Mouse (Mus musculus): ENCODE results near the gene Dnaaf1. TPM values are rescaled to one million over a fixed set of nuclear protein-coding genes. Genes with fewer than 3 reads are reported as not detected.

The Dnaaf1 gene
- polyA plus RNA-seq, 1 experiment: 5.3 TPM

DNA sequence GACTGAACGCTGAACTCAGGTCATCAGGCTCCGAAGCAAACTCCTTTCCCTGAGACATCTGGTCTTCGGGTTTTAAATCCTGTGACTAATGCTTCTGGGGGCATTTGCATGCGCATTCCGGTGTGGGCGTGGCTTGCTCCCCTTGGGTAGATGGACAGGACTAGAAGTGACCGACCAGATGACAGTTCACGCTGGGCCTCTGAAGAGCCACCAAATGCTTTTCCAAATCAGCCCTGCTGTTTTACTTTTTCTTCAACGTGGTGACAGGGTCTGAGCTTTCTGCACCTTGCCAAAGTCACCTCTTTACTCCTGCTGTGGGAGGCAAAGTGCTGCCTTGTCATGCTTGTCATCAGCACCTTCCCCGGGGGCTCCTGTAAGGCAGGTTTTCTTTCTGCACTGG lies 13.8 kb downstream of the Dnaaf1 start:
- H3K4me1 ChIP-seq (ENCODE audit: control insufficient read depth, insufficient read depth, low read length): peaks cover 3% of the 10 kb centered on the region
- 32% methylated on average over 10 of the region's 10 CpGs for WGBS
- no peak overlapping the region for H3K4me3 ChIP-seq (replicated peaks; ENCODE audit: extremely low read depth, low read depth, low read length)
- DNase-seq: no peak
- TF ChIP-seq CTCF (IDR thresholded peaks at IDR 0.05; ENCODE audit: insufficient read depth, low read length) (no peak), POLR2A (IDR thresholded peaks at IDR 0.05; ENCODE audit: borderline replicate concordance, extremely low read depth, low read depth, low read length) (no peak)

DNA sequence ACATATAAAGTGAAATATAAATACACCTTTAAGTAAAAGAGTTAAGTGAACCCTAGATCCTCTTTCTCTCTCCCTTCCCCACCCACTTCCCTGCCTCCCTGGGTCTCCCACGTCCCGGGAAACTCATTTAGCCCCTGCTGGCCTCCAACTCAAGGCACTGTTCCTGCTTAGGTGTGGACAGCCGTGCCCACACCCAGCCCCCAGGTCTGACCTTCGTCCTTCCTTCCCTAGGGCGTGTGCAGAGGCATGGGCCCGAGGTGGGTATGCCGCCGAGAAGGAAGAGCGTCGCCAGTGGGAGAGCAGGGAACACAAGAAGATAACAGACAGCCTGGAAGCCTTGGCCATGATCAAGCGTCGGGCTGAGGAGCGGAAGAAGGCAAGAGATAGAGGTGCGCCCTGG lies 15.3 kb downstream of the Dnaaf1 start:
- DNase-seq: no peak
- TF ChIP-seq POLR2A (IDR thresholded peaks at IDR 0.05; ENCODE audit: borderline replicate concordance, extremely low read depth, low read depth, low read length) (no peak), CTCF (IDR thresholded peaks at IDR 0.05; ENCODE audit: insufficient read depth, low read length) (no peak)
- Histone ChIP-seq H3K4me1 (ENCODE audit: control insufficient read depth, insufficient read depth, low read length) (peaks cover 3% of the 10 kb centered on the region), H3K4me3 (replicated peaks; ENCODE audit: extremely low read depth, low read depth, low read length) (no peak overlapping the region)
- 65% methylated on average over 14 of the region's 14 CpGs for WGBS

DNA sequence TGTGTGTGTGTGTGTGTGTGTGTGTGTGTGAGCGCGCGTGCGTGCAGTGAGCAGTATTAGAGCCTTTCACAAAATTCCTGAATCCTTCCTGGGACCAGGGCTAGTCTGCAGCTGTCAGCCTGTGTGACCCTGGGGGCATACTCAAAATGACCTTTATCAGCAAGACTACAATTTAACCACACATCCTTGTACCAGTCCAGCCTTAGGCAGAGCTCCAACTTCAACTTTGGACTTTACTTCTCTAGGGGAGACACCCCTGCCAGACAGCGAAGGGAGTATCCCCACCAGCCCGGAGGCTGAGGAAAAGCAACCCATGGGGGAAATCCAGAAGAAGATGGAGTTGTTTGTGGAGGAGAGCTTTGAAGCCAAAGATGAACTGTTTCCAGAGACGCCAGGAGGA lies 16.4 kb downstream of the Dnaaf1 start:
- no peak overlapping the region for H3K4me3 ChIP-seq (replicated peaks; ENCODE audit: extremely low read depth, low read depth, low read length)

DNA sequence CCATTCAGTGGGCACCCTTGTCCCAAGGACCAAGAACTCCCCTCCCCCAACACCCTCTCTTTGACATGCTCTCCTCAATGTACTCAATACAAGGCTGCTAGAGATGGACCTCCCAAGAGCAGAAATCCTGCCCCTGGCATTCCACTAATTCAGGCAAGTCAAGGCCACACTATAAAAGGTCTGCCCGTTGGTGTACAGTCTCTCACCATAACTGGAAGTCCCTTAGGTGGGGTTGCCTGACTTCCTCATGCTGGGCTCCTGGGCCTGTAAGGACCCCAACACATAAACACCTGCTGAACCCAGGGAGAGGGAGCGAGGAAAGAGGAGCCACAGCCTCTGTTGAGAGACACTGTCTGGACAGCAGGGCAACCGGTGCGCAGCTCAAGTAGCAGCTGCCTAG lies 28.7 kb downstream of the Dnaaf1 start:
- 87% methylated on average over 4 of the region's 4 CpGs for WGBS
- no peak for DNase-seq
- Histone ChIP-seq H3K4me3 (replicated peaks; ENCODE audit: extremely low read depth, low read depth, low read length) (no peak overlapping the region), H3K4me1 (ENCODE audit: control insufficient read depth, insufficient read depth, low read length) (no peaks in the 10 kb centered on the region)
- TF ChIP-seq POLR2A (IDR thresholded peaks at IDR 0.05; ENCODE audit: borderline replicate concordance, extremely low read depth, low read depth, low read length) (no peak), CTCF (IDR thresholded peaks at IDR 0.05; ENCODE audit: insufficient read depth, low read length) (no peak)

More for the DNA sequence above, 16.4 kb downstream of the Dnaaf1 start:
- 91% methylated on average over 7 of the region's 7 CpGs for WGBS
- TF ChIP-seq CTCF (IDR thresholded peaks at IDR 0.05; ENCODE audit: insufficient read depth, low read length) (no peak), POLR2A (IDR thresholded peaks at IDR 0.05; ENCODE audit: borderline replicate concordance, extremely low read depth, low read depth, low read length) (no peak)
- H3K4me1 ChIP-seq (ENCODE audit: control insufficient read depth, insufficient read depth, low read length): no peaks in the 10 kb centered on the region
- DNase-seq: no peak

DNA sequence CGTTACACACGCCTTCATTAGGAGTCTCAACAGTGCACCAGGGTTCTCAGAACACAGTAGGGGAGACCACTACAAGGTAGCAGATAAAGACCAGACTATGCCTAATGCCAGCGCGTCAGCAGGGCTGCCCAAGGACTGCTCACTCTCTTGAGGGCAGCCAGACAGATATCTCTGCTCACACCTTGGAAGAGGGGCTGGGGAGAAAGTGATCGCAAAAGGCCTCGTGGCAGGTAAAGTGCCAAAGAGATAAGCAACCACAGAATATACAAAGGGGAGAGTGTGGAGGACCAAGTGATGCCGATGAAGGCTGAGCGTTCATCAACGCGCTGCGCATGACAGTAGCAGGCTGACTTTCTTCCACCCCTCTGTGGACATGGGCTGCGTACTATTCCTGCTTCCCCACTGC lies 29.4 kb downstream of the Dnaaf1 start:
- TF ChIP-seq CTCF (IDR thresholded peaks at IDR 0.05; ENCODE audit: insufficient read depth, low read length): no peak
- no peak for TF ChIP-seq POLR2A (IDR thresholded peaks at IDR 0.05; ENCODE audit: borderline replicate concordance, extremely low read depth, low read depth, low read length)
- no peaks in the 10 kb centered on the region for H3K4me1 ChIP-seq (ENCODE audit: control insufficient read depth, insufficient read depth, low read length)
- H3K4me3 ChIP-seq (replicated peaks; ENCODE audit: extremely low read depth, low read depth, low read length): peak overlapping the region; percentile 56
- whole genome bisulfite sequencing: 24% methylated on average over 12 of the region's 12 CpGs
- DNase-seq: no peak

DNA sequence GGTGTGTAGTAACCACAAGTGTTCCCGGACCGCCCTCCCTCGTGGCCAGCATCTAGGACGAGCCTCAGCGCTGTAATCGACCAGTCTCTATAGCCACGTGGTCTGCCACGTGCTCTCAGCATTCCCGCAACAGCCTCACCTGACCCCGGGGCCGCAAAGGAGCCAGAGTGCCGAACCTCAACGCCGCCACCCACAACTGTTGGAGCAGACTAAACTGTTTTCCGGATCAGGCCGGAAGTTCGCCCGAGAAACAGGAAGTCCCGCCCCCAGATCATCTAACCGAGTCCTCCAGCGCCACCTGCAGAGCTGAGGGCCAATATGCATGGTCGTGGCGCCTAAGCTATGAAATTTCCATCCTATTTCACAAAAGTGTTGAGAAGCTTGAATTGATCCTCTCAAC lies 30.0 kb downstream of the Dnaaf1 start, which contains the start of gene Taf1c:
Gene Taf1c (minus strand): TSS at position 227 of the 400 bp plus-strand sequence.
- DNase-seq: peak; percentile 91
- TF ChIP-seq CTCF (IDR thresholded peaks at IDR 0.05; ENCODE audit: insufficient read depth, low read length) (peak; percentile 87), POLR2A (IDR thresholded peaks at IDR 0.05; ENCODE audit: borderline replicate concordance, extremely low read depth, low read depth, low read length) (peak; percentile 74; the same call in 1 of the 2 replicates)
- no peaks in the 10 kb centered on the region for H3K4me1 ChIP-seq (ENCODE audit: control insufficient read depth, insufficient read depth, low read length)
- peak within 1 kb of the TSS; percentile 64 for H3K4me3 ChIP-seq (replicated peaks; ENCODE audit: extremely low read depth, low read depth, low read length)
- WGBS: 0% methylated on average over 23 of the region's 23 CpGs

DNA sequence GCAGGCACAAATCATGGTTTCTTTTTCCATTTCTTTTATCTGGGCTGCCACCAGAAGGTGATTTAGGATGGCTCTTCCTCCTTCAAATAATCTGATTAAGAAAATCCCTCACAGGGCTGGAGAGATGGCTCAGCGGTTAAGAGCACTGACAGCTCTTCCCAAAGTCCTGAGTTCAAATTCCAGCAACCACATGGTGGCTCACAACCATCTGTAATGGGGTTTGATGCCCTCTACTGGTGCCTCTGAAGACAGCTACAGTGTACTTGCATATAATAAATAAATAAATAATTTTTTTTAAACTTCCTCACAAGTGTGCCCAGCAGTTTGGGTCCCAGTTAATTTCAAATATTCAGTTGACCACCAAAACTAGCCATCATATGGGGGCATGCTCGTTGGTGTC lies 31.2 kb downstream of the Dnaaf1 start:
- DNase-seq: no peak
- TF ChIP-seq CTCF (IDR thresholded peaks at IDR 0.05; ENCODE audit: insufficient read depth, low read length) (no peak), POLR2A (IDR thresholded peaks at IDR 0.05; ENCODE audit: borderline replicate concordance, extremely low read depth, low read depth, low read length) (no peak)
- Histone ChIP-seq H3K4me1 (ENCODE audit: control insufficient read depth, insufficient read depth, low read length) (no peaks in the 10 kb centered on the region), H3K4me3 (replicated peaks; ENCODE audit: extremely low read depth, low read depth, low read length) (no peak overlapping the region)
- WGBS: 70% methylated on average over 2 of the region's 2 CpGs

DNA sequence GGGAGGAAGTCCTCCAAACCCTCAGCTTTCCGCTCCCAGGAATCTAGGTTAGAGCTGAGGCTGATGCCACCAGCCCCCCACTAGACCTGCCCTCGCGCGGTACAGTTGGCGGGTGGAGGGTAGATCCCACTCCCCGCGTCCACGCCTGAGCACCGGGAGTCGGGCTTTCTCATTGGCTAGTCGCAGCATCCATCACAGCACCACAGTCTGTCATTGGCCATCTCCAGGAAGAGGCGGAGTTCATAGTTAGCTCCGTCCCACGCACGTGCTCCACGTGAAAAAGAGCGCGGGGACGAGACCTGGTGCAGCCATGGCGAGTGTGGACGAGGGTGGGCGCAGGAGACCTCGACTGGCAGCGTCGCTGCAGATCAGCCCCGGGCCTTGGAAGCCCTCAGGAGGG lies 37.4 kb downstream of the Dnaaf1 start, which contains the start of gene Adad2:
Gene Adad2 (plus strand): TSS at position 277 of the 400 bp plus-strand sequence.
- Histone ChIP-seq H3K4me1 (ENCODE audit: control insufficient read depth, insufficient read depth, low read length) (no peaks in the 10 kb centered on the region), H3K4me3 (replicated peaks; ENCODE audit: extremely low read depth, low read depth, low read length) (no peak within 1 kb of the TSS)
- no peak for DNase-seq
- WGBS: 81% methylated on average over 26 of the region's 26 CpGs
- no peak for TF ChIP-seq POLR2A (IDR thresholded peaks at IDR 0.05; ENCODE audit: borderline replicate concordance, extremely low read depth, low read depth, low read length)
- TF ChIP-seq CTCF (IDR thresholded peaks at IDR 0.05; ENCODE audit: insufficient read depth, low read length): no peak

DNA sequence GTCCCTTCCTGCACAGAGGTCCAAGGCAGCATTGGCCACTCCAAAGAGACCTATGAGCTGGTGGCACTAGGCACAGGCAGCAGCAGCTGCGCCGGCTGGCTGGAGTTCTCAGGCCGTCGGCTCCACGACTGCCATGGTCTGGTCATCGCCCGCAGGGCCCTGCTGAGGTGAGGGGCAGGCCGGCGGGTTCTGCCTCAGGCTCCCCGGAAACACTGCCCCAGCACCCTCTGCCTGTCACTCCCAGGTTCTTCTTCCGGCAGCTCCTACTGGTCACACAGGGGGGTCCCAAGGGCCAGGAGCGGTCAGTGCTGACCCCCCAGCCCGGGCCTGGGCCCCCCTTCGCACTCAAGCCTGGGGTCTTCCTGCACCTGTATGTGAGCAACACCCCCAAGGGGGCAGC lies 40.1 kb downstream of the Dnaaf1 start:
- WGBS: 76% methylated on average over 14 of the region's 14 CpGs
- no peak for TF ChIP-seq CTCF (IDR thresholded peaks at IDR 0.05; ENCODE audit: insufficient read depth, low read length)
- no peak for TF ChIP-seq POLR2A (IDR thresholded peaks at IDR 0.05; ENCODE audit: borderline replicate concordance, extremely low read depth, low read depth, low read length)
- DNase-seq: no peak
- no peaks in the 10 kb centered on the region for H3K4me1 ChIP-seq (ENCODE audit: control insufficient read depth, insufficient read depth, low read length)
- H3K4me3 ChIP-seq (replicated peaks; ENCODE audit: extremely low read depth, low read depth, low read length): no peak overlapping the region

DNA sequence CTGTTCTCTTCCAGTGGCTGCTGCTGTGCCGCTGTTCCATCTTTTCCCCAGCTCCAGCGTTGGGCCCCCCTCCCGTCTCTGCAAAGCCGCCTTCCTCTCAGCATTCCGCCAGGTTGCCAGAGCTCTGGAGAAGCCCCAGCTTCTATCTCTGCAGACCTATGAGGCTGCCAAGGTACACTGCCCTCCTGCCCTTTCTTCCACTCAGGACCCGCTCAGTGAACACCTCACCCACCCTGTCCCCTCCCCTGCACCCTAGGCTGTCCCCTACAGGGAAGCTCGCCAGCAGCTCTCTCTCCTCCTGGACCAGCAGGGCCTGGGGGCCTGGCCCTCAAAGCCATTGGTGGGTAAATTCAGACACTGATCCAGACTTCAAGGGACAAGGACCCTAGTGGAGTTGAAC lies 41.3 kb downstream of the Dnaaf1 start:
- DNase-seq: no peak
- 70% methylated on average over 7 of the region's 7 CpGs for WGBS
- TF ChIP-seq POLR2A (IDR thresholded peaks at IDR 0.05; ENCODE audit: borderline replicate concordance, extremely low read depth, low read depth, low read length): no peak
- no peak for TF ChIP-seq CTCF (IDR thresholded peaks at IDR 0.05; ENCODE audit: insufficient read depth, low read length)

More for the DNA sequence above, 41.3 kb downstream of the Dnaaf1 start:
- no peak overlapping the region for H3K4me3 ChIP-seq (replicated peaks; ENCODE audit: extremely low read depth, low read depth, low read length)
- no peaks in the 10 kb centered on the region for H3K4me1 ChIP-seq (ENCODE audit: control insufficient read depth, insufficient read depth, low read length)

All from lung, adult 2 months (tissue).